Mouse (Mus musculus) spleen, postnatal 36 days (tissue): ENCODE data around the gene Usp22.

Experiments used
- DNase-seq, 2 experiments: peaks; one replicate each; pipeline ENCODE4 v3.0.0; 2022; ENCODE audit warnings: low spot score in 2 of 2, mixed read lengths in 1 of 2

The Usp22 gene

DNA sequence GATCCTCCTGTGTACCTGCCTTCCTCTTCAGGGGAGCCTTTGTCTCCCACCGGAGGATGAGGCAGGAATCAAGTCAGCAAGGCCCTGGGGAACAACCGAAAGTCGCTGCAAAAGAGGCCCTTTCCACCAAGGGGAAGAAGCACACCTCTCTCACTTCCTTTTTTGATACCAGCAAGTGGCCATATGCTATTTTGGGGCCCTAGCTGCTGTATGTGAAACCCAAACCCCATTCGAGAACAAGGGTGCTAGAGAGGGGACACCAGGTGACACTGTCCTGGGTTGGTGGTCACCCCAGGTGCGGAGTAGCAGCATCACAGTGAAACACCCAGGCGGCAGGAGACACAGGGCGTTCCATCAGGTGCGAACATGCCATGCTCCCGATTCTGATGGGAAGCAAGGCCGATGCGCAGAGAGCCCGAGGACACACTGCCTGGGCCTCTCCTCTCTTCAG, 65.9 kb downstream of the Usp22 start:
- peak; percentile 79 to 85 for DNase-seq

DNA sequence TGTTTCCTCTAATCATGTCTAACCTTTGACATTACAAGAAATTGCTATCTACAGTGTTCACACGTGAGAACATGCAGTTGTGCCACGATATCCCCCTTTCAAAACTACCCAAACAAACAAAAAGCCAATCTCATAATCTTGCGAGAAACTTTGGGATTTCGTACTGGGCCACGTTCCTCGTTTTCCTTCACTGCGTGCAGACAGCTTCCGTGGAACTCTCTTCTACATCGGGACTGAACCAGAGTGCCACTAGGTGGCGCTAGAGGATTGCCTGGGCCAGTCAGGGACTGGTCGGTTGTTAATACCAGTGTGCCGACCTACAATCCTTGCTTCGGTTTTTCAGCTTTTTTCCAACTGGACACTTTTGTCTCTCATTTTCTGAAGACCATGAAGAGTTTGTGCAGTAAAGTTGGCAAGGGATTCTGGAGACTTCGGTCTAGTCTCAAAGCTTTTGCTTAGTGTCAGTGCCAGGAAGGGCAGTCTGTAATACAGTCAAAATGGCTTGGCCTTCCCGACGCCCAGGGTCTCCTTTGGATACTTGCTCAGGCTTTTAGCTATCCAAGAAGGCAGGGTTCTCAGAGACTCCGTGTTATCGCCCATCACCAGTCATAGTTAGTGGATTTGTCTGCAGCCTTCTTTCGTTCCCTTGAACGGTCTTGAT, 70.5 kb downstream of the Usp22 start:
- DNase-seq, result peak; percentile 76 to 78

DNA sequence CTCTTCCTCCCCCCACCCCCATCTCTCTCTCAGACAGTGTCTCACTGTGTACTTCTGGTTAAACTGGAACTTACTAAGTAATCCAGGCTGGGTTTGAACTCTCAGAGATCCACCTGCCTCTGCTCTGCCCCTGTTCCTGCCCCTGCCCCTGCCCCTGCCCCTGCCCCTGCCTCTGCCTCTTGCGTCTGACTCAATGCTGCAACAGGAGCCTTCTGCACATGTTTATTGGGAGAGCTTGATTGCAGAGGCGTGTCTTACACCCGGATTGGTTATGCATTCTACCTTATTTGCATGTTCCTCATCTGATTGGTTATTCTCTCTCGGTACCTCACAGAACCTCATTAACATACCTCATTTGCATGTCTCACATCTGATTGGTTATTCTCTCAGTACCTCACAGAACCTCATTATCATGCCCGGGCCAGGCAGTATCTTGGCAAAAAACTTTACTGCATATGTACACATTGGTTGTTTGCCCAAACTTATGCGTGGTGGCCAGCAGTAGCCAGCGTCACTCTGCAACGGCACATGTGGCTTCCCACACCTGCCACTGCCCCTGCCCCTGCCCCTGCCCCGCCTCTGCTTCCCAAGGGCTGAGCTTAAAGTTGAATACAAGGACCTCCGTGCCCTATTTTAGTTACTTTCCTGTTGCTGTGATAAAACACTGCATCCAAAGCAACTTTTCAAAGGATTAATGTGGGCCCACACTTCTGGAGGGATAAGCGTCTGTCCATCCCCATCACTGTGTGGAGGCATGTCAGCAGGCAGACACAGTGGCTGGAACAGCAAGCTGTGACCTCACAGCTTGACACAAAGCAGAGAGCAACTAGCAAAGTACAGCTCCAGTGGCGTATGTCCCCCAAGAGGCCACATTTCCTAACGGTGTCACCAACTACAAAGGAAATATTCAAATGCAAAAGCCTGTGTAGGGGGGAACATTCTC, 72.2 kb downstream of the Usp22 start:
- no peak for DNase-seq
